Mouse (Mus musculus) intestine, postnatal 0 days (tissue): ENCODE measurements around the gene Ampd3. TPM values are rescaled to one million over a fixed set of nuclear protein-coding genes. Genes with fewer than 3 reads are reported as not detected.

Experiments
- ATAC-seq: fragments of 200-750 bp; cut with Nextera tagmentation; 2 replicates; pipeline ENCODE4 v1.8.0; 2017; ENCODE audit warnings: mild to moderate bottlenecking, moderate TSS enrichment, moderate library complexity
- H3K27ac ChIP-seq: fragments of 300-500 bp; sonication (generic); 2 replicates; pipeline ENCODE4 v1.5.1; 2014; ENCODE audit warnings: mild to moderate bottlenecking, low read depth, low read length, moderate library complexity
- H3K27me3 ChIP-seq: fragments of 300-500 bp; sonication (generic); replicated peaks from 2 replicates; pipeline ENCODE4 v1.6.1; 2014; ENCODE audit warnings: low read length, mixed read lengths; ENCODE audit not compliant: control insufficient read depth, insufficient read depth
- H3K36me3 ChIP-seq: fragments of 300-500 bp; sonication (generic); 2 replicates; pipeline ENCODE4 v1.6.1; 2014; ENCODE audit warnings: mild to moderate bottlenecking, moderate library complexity; ENCODE audit not compliant: control insufficient read depth, insufficient read depth
- H3K4me1 ChIP-seq: fragments of 300-500 bp; sonication (generic); replicated peaks from 2 replicates; pipeline ENCODE4 v1.6.1; 2014; ENCODE audit warnings: antibody characterized with exemption, low read length, mixed read lengths; ENCODE audit not compliant: control insufficient read depth, insufficient read depth
- H3K4me2 ChIP-seq: fragments of 300-500 bp; sonication (generic); replicated peaks from 2 replicates; pipeline ENCODE4 v1.6.1; 2014; ENCODE audit warnings: low read depth, mild to moderate bottlenecking, moderate library complexity
- H3K4me3 ChIP-seq: fragments of 300-500 bp; sonication (generic); 2 replicates; pipeline ENCODE4 v1.5.1; 2014; ENCODE audit warnings: low read depth, low read length
- H3K9ac ChIP-seq: fragments of 300-500 bp; sonication (generic); 2 replicates; pipeline ENCODE4 v1.6.1; 2014; ENCODE audit warnings: mild to moderate bottlenecking, low read depth, low read length
- H3K9me3 ChIP-seq: fragments of 300-500 bp; sonication (generic); 2 replicates; pipeline ENCODE4 v1.6.1; 2016; ENCODE audit warnings: mixed run types; ENCODE audit not compliant: control insufficient read depth
- CTCF ChIP-seq: sonication (generic); IDR thresholded peaks from 2 replicates; pipeline ENCODE4 v1.5.1; 2016; ENCODE audit warnings: low read depth, mild to moderate bottlenecking, control low read depth, antibody characterized with exemption, moderate library complexity
- WGBS: fragments of 180-500 bp; shearing (Covaris S2); extraction: QIAGEN DNeasy Blood & Tissue Kit; methylation state at CpG from one replicate; pipeline ENCODE4 v1.1.7; 2014; 5-methylcytosine and 5-hydroxymethylcytosine counted together
- polyA plus RNA-seq: library from polyadenylated mRNA; unstranded; fragments of >200 nt; fragmentation: Nextera tagmentation; extraction: Ambion mirVana; gene quantifications from 2 replicates; pipeline ENCODE4 v1.2.1, GENCODE M21; 2015

The Ampd3 gene
- 7.0 and 7.4 TPM in 2 replicates for polyA plus RNA-seq

DNA sequence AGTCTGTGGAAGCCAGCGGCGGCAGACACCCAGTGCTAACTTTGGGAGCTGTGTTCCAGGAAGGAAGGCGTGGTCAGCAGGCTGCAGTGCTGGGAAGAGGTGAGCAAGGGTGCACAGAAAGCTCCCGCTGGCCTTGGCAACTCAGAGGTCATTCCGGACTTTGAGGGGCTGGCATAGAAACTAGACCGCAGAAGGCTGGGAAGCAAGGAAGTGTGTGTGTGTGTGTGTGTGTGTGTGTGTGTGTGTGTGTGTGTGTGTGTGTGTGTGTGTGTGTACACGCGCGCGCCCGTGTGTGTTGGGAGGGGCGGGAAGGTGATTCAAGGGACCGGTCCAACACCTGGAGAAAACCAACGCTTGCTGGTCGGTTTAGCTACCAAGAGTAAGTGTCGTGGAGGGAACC lies at the start of gene Ampd3:
Gene Ampd3 (plus strand): TSS at position 206 of the 400 bp plus-strand sequence.
- H3K36me3 ChIP-seq: no peaks in the 10 kb centered on the region
- H3K4me1 ChIP-seq: peaks cover 5% of the 10 kb centered on the region
- H3K9ac ChIP-seq: peak within 1 kb of the TSS; percentile 78
- H3K27me3 ChIP-seq: no peaks in the 10 kb centered on the region
- no peak for TF ChIP-seq CTCF
- peak within 1 kb of the TSS; percentile 57 for H3K4me3 ChIP-seq
- H3K4me2 ChIP-seq: peak within 1 kb of the TSS; percentile 96
- 31% methylated on average over 16 of the region's 16 CpGs for WGBS
- peak within 1 kb of the TSS; percentile 23 for H3K27ac ChIP-seq
- no peaks in the 10 kb centered on the region for H3K9me3 ChIP-seq
- ATAC-seq: peak; percentile 12; the same call in 1 of the 2 replicates

GRCm38 (mm10) chr7:110718505-110718904 lies 49.5 kb upstream of the Ampd3 start:
- Histone ChIP-seq H3K9me3 (no peaks in the 10 kb centered on the region), H3K27ac (no peak overlapping the region), H3K4me1 (no peaks in the 10 kb centered on the region), H3K9ac (no peak overlapping the region), H3K27me3 (no peaks in the 10 kb centered on the region), H3K36me3 (no peaks in the 10 kb centered on the region), H3K4me3 (no peak overlapping the region), H3K4me2 (no peak overlapping the region)
- no peak for TF ChIP-seq CTCF
- no peak for ATAC-seq
- WGBS: 77% methylated on average over 6 of the region's 6 CpGs

- WGBS: 58% methylated on average over 4 of the region's 4 CpGs
- Histone ChIP-seq H3K4me2 (no peak overlapping the region), H3K36me3 (no peaks in the 10 kb centered on the region), H3K27me3 (no peaks in the 10 kb centered on the region), H3K9me3 (no peaks in the 10 kb centered on the region), H3K27ac (no peak overlapping the region), H3K4me1 (no peaks in the 10 kb centered on the region), H3K9ac (no peak overlapping the region), H3K4me3 (no peak overlapping the region)
- ATAC-seq: no peak
- TF ChIP-seq CTCF: no peak
These were observed 48.1 kb upstream of the Ampd3 start for GRCm38 (mm10) chr7:110719857-110720256.

DNA sequence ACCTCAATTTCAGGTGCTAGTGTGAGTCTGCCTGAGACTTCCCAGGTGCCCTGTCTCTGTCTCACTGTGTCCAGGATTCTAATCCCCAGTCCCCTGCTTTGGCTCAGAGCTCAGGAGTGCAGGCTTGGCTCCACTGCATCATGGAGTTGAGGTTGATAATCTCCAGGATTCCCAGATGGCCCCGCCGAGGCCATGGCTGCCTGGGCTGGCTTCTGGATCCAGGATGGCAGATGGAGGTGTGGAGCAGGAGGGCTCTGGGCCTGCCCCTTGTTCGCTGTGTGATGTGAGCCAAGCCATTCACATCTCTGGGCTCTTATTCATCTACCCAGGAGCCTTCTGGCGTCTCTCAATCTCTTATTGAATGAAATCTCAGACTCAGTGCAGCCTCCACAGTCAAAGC lies 45.8 kb upstream of the Ampd3 start:
- H3K9ac ChIP-seq: no peak overlapping the region
- H3K27me3 ChIP-seq: no peaks in the 10 kb centered on the region
- H3K4me3 ChIP-seq: no peak overlapping the region
- H3K27ac ChIP-seq: no peak overlapping the region
- H3K4me1 ChIP-seq: no peaks in the 10 kb centered on the region
- no peaks in the 10 kb centered on the region for H3K36me3 ChIP-seq
- no peak overlapping the region for H3K4me2 ChIP-seq
- ATAC-seq: no peak
- 81% methylated on average over 4 of the region's 4 CpGs for WGBS
- TF ChIP-seq CTCF: no peak
- no peaks in the 10 kb centered on the region for H3K9me3 ChIP-seq

DNA sequence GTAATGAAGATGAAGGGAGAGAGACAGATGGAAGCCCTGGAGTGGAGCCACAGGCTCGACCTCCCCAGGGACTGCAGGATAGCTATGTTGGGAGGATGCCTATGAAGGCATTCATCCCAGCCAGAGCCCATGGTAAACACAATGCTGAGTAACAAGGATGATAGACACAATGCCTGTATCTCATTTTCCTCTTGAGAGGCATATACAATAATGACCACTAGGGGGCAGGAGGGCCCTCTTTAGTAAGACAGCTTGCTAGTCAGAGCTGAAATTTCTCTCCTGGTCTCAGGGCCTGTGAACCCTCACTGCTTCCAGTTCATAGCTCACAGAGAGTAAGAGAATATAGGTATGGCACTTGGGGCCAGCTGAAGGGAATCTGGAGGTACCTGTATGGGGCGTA lies 41.0 kb upstream of the Ampd3 start:
- Histone ChIP-seq H3K27ac (no peak overlapping the region), H3K9me3 (no peaks in the 10 kb centered on the region), H3K4me2 (no peak overlapping the region), H3K9ac (no peak overlapping the region), H3K36me3 (no peaks in the 10 kb centered on the region), H3K27me3 (no peaks in the 10 kb centered on the region), H3K4me3 (no peak overlapping the region), H3K4me1 (no peaks in the 10 kb centered on the region)
- TF ChIP-seq CTCF: peak; percentile 93
- 31% methylated on average over 2 of the region's 2 CpGs for WGBS
- ATAC-seq: no peak

- ATAC-seq: no peak
These were observed 39.1 kb upstream of the Ampd3 start for GRCm38 (mm10) chr7:110728876-110729275.

DNA sequence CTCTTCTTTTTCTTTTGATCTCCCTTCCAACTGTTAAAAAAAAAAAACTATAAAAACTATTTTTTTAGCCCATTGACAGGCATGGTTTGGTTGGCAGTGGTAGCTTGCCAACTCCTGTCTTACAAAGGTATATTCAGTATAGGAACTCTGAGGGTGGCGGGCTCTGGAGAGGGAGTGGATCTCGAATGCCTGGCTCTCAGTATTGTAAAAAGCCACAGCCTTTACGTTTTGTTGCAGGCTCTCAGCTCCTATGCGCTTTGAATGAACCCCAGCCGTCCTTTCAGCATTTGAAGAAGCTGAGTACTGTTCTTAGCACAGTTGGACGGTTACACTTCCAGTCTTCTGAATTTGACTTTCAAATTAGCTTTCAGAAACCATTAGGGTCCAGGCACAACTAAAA lies 38.7 kb upstream of the Ampd3 start:
- Histone ChIP-seq H3K27me3 (no peaks in the 10 kb centered on the region), H3K4me3 (no peak overlapping the region), H3K36me3 (no peaks in the 10 kb centered on the region), H3K27ac (no peak overlapping the region), H3K9me3 (no peaks in the 10 kb centered on the region), H3K4me1 (no peaks in the 10 kb centered on the region), H3K9ac (no peak overlapping the region), H3K4me2 (no peak overlapping the region)
- no peak for TF ChIP-seq CTCF
- 82% methylated on average over 6 of the region's 6 CpGs for WGBS
- no peak for ATAC-seq

More at GRCm38 (mm10) chr7:110728876-110729275, 39.1 kb upstream of the Ampd3 start:
- 59% methylated on average over 3 of the region's 3 CpGs for WGBS
- no peaks in the 10 kb centered on the region for H3K27me3 ChIP-seq
- peak; percentile 78 for TF ChIP-seq CTCF
- H3K4me1 ChIP-seq: no peaks in the 10 kb centered on the region
- no peak overlapping the region for H3K9ac ChIP-seq
- no peaks in the 10 kb centered on the region for H3K36me3 ChIP-seq
- no peak overlapping the region for H3K27ac ChIP-seq
- H3K4me3 ChIP-seq: no peak overlapping the region
- H3K4me2 ChIP-seq: no peak overlapping the region
- H3K9me3 ChIP-seq: no peaks in the 10 kb centered on the region
